Mouse (Mus musculus) heart, postnatal 25 days (tissue): ENCODE results near the gene Arl15. TPM values are rescaled to one million over a fixed set of nuclear protein-coding genes. Genes with fewer than 3 reads are reported as not detected.

ENCODE experiments used
- DNase-seq: peaks from one replicate; pipeline ENCODE4 v3.0.0; 2022; ENCODE audit warnings: low spot score
- intact Hi-C: fragments of 180-260 bp; cut with DNase I; formaldehyde crosslinking; loops from one replicate; pipeline ENCODE4 v1.15.1; 2025
- total RNA-seq, 2 experiments: library from RNA; stranded (reverse); gene quantifications; 2 replicates each; pipeline ENCODE4 v1.2.3; 2021

Arl15 gene
- total RNA-seq, 2 experiments from 2014 or later, result 8.5 to 9.4 TPM

DNA sequence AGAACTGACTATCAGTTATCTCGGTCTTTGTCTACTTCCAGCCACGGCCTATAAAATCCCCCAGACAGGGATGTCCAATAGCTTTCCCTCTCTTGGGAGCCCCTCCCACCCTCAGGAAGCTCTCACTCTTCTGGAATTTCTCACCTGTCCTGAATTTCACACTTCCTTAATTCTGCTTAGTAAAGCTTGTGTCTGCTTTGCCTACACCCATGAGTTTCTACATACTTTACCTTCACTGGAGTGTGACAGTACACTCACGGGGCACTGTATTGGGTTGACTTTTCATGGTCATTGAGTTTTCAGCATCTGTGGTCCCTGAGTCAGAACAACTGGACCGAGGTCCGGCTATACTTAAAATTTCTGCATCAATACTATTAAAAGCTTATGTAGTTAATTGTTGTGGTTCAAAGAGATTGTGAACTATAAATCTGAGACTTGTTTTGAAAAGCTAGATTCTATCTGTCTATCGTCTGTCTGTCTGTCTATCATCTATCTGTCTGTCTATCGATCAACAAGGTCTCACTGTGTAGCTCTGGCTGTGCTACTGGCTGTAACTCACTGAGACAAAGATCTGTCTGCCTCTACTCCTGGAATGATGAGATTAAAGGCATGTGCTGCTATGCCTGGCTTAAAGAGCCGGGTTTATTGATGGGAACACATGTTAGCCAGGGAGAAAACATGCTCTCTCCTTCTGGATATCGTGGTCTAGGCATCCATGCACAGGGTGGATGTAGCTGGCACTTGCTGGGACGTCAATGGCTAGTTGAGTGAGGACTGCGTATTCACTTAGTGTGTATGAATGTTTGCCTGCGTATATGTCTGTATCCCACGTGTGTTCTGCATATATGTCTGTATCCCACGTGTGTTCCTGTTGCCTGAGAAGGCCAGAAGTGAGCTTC is 48.4 kb downstream of the Arl15 start:
- intact Hi-C loops, result no loop called here
- no peak for DNase-seq

DNA sequence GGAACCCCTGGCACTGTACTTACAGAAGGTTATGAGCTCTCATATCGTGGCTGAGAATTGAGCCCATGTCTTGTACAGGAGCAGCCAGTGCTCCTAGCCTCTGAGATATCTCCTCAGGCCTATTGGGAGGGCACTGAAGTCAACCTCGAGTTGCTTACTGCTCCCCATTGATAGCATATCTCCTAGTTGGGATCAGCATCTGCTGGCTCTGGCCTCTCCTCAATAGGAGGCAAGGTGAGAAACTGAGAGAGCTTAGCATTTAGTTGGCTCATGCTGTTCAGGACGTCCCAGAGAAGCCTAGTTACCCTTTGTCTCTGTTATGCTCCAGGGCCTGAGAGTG is 49.0 kb downstream of the Arl15 start:
- intact Hi-C loops, result no loop called here
- no peak for DNase-seq

DNA sequence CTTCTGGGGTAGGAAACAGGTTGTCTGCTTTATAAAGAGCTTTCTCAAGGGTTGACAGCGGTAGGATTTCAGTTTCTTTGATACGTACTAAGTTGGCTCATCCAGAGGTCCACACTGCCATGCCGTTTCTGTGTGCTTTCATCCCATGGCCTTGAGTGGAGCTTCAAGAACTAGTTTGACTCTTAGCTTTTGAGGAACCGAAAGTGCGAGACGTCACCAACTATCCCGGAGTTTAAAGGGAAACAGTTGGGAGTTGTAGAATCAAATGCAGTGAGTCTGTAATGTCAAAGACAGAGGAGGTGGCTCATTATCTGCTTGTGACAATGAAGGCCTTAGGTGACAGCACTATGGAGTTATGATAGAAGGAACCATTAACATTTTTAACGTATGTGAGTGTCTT is 49.6 kb downstream of the Arl15 start:
- intact Hi-C loops, result no loop called here
- DNase-seq, result no peak

DNA sequence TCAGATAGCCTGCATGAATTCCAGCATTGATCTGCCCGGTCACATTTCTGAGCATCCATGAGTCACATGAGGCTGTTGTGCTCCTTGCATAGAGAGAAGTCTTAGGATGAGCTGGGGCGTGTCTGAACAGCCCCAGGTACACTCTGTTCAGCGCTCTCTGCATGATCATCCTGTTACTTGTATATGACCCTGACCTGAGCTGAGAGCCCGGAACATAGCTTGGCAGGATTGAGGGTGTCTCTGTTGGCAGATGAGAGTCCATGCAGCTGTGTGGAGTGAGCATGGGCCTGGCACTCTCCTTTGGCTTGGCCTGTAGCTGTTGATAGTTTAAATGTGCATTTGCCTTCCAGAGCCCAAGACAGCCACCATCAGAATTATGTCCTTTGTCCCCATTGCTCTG is 50.4 kb downstream of the Arl15 start:
- intact Hi-C loops, result no loop called here
- no peak for DNase-seq

DNA sequence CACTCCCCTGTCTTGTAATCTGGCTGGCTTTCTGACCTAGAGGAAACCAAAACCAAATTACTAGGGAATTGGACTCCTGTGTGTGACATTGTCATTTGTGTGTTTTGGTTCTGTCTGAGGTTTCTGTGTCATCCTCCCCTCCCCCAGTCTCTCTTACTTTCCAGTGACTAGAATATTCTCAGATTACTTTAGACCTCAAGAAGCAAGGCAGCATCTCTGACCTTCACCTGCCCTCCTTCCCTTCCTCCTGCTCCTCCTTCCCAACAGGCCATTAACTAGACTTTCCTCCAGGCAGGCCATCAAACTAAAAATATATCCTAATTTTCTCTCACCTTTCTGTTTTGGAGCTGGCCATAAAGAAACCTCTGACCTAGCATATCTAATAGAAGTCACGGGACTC is 50.9 kb downstream of the Arl15 start:
- intact Hi-C loops, result no loop called here
- DNase-seq, result no peak

DNA sequence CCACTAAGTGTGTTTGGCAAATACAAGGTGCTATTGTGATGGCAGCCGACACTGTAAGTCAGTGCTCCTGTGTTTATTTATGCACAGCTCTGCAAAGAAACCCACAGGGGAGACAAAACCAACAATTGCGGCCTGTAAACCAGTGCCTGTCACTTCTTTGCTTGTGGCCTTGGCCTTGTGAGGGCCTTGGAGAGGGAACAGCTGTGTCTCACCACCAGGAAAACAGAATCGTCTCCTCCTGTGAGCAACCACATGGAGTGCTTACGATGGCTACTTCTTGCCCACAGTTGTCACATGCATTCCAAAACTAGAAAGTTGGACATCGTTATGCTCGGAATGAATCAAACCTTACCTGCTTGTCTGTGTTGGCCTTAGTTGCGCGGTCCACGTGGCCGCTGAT is 52.1 kb downstream of the Arl15 start:
- intact Hi-C loops, result no loop called here
- no peak for DNase-seq

DNA sequence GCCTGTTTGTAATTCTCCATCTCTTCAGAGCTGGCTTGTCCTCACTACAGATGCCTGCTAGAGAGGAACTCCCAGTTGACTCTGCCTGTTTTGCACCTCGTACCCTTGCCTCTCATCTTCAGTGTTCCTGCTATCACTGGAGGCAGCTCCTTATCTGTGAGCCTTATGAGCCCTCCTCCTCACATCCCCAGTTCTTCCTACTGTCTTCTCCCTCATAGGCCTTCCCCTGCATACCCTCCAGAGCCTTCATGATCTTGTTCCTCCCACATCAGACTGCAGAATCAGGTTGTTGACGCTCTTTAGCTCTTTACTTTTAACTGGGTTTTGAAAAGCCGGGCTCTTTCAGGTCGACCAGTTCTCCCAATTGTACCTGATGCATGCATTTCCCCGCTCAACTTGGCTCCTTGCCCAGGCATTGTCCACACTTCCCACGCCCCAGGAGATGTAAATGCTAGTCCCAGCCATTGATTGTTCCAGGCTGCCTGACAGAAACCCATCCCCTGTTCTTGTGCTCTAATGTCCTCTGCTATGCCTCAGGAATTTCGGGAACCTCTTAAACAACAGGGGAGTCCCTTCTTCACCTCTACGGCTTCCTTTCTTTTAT is 56.2 kb downstream of the Arl15 start:
- intact Hi-C loops, result loop anchor here (5.0 kb wide), 1 partner anchor 53 kb away; no protein-coding TSS in a partner anchor
- DNase-seq, result no peak

DNA sequence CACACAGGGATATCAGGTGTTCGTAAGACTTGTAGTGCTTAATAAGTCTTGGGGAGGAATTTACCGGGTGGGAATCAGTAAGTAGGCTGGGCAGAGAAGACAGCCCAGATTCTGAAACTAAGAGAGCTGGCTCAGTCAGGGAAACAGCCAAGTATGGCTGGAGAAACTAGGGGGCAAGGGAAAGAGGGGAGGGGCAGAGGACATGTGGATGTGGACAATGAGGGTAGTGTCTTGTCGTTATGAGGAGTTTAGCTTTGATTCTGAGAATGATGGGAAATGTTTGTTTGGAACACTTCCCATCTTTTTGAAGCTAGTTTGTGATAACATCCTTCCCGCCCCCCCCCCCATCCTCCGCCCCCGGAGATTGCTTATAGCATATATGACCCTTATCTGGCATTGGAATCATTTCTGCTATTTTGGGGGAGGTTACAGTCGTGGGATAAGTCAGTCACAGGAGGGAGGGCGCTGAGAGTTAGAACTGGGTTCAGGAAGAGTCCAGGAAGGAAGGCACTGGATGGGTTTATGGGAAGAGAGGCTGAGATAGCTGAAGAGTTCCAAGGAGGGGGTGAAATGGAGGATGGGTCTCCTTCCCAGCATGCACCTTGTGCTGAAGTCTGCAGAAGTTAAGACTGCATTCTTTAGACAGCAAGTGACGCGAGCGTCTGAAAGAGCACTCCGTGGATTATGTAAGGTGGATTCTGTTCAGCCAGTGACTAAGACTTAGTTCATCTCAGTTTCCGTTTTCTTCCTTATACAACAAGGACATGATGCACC is 57.5 kb downstream of the Arl15 start:
- intact Hi-C loops, result loop anchor here (5.0 kb wide), 1 partner anchor 54 kb away; no protein-coding TSS in a partner anchor
- no peak for DNase-seq

DNA sequence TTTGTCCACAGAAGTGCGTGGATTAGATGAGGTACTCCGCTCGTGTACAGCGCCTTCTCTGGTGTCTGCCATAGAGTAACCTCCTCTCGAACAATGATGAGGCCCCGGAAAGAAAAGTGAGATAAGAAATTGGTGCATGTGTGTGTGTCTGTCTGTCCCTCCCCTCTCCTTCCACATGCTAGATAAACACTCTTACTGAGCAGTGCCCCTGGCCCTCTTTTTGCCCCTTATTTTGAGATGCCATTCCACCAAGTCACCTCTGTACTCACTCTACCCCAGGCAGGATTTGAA is 58.0 kb downstream of the Arl15 start:
- intact Hi-C loops, result loop anchor here (5.0 kb wide), 1 partner anchor 55 kb away; no protein-coding TSS in a partner anchor
- DNase-seq, result no peak

DNA sequence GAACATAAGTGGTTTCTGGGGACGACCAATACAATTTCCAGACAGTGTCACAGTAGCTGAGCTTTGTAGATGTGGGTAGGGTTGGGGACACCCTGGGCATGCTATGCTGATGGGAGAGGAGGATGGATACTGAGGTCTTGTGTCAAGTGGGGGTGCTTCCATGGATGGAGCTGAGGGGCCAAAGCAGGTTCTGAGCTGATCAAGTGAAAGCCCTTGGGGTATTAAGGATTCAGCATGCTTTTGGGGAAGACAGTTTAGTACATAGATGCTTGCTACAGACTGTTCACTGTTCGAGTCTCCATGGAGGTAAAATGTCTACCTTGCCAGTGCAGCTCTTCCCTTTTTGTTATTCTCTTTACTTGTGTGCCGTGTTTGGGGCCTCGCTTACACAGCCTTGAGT is 59.8 kb downstream of the Arl15 start:
- no peak for DNase-seq
- intact Hi-C loops, result loop anchor here (5.0 kb wide), 1 partner anchor 57 kb away; no protein-coding TSS in a partner anchor

DNA sequence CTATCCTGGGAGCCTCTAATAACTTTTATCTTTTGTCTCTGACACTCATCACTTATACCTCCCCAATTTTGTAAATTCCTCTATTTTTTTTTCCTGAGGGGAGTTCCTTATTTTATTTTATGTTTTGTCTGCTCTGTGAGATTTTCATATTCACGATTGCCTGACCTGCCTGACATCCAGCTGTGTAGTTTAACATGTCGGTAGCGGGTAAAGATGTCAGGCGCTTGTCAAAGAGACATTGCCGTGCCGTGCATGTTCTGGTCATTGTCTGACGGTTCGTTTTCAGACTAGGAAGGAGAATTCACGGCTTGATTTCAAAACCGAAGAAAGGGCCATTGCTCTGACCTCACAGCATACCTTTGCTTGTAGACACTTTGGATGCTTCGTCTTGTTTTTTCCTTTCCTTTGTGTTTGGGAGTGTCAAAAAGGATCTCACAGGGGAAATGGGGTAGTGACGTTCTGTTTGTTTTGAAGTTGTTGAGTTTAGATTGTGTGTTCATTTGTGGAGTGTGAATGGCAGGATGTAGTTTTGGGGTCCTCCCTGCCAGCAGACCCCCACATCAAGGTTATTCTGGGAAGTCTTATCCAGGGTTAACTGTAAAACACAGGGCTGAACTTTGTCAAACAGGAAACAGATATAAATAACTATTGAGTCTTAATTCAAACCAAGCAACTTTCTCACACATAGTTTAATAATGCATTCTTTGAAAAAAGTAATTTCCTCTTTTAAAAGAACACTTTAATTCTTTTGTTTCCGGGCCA is 60.4 kb downstream of the Arl15 start:
- DNase-seq, result no peak
- intact Hi-C loops, result loop anchor here (5.0 kb wide), 1 partner anchor 57 kb away; no protein-coding TSS in a partner anchor

DNA sequence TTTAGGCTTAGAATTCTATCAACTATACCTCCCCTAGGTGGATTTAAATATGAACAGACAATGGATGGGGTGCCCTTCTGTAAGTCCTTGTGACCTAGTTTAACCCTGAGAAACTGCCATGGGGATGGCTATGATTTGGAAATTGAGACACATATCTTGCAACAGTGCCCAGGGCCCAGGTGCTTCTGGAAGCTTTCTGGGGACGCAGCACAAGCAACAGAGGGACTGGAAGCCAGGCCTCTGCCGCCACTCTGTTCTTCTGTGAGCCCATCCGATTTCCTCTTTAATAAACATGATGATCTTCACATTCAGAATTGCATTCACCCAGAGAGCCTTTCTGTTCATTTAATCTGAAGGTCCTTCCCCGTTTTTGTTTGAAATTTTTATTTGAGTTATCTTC is 62.6 kb downstream of the Arl15 start:
- intact Hi-C loops, result no loop called here
- no peak for DNase-seq

DNA sequence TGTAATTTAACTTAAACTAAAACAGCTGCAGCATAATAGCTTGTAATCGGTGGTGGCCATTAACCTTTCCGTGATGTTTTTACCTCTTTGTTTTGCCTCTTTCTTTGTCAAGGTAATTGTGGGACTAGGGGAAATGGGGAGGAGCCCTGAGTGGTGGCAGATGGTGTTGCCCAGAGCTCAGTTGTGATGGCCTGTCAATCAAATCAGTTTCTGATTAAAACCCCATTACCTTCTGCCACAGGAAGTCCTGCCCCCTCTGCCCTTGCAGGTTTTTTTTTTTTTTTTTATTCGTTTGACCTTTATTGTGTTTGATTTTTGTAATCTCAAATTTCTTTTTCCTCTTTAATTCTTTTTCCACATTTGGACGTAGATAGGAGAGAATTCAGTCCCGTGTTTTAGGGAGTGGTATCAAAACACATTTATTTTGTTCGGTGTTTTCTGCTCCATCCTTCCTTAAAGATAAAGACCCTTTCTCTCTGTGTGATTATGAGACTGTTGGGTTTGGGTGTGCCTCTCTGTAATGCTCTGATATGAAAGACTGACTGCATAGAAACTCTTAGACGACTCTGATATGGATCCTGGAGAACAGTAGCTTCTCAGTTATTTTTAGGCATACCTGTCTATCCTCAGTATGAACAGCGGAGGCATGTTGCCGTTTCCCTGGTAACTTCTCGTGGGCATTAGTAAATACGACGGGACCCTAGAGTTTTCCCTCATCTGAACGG is 64.5 kb downstream of the Arl15 start:
- intact Hi-C loops, result no loop called here

DNA sequence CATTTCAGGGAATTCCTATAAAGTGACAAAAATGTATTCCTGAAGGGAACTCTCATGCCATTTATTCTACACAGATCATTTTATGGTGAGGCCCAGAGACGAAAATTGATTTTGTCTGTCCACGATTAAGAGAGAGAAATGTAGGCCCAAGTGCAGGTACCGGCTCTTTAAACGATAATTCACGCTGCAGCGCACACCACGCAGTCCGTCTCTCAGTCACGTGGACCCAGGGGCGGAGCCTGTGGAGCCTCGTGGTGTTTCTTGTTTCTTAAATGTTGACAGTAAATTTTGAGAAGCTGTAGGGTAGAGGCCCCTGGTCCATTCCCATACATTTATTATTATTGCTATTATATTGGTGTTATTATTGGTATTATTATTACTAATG is 65.1 kb downstream of the Arl15 start:
- intact Hi-C loops, result no loop called here
- no peak for DNase-seq

More for the DNA sequence above, 64.5 kb downstream of the Arl15 start:
- no peak for DNase-seq

DNA sequence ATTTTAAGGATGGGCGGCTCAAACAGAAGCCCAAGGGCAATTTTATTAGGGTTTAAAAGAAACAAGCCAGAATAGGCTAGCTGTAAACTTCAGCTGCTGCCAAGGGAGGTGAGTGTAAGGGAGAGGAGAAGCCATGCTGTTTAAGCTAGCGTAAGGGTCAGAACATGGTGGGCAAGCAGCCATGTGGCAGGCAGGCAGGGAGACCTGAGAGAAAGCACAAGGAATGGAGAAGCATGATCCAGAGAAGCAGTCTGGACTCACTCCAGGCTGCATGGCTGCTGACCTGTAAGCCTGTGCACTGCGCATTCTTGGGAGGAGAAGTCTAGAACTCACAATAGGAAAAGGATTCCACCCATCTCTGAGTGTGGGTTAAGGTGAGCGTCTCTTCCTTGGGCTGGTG is 66.5 kb downstream of the Arl15 start:
- intact Hi-C loops, result loop anchor here (5.0 kb wide), 1 partner anchor 594 kb away; no protein-coding TSS in a partner anchor

DNA sequence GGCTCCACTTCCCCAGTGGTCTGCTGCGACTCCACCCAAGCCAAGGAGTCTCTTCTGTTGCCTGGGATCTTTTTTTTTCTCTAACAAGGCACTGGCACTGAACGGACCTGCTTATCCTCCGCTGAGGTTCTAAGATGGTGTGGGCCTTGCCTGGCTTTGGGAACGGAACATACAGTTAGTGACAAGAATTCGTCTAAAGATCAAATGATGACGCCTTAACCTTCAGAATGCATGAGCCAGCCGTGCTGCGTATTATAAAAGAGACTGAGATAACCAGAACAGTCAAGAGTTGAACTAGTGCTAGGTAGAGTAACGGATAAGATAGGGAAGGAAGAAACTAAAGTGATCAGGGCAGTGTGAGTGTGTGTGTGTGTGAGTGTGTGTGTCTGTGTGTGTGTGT is 66.9 kb downstream of the Arl15 start:
- intact Hi-C loops, result loop anchor here (5.0 kb wide), 1 partner anchor 594 kb away; no protein-coding TSS in a partner anchor
- no peak for DNase-seq

More for the DNA sequence above, 66.5 kb downstream of the Arl15 start:
- no peak for DNase-seq

DNA sequence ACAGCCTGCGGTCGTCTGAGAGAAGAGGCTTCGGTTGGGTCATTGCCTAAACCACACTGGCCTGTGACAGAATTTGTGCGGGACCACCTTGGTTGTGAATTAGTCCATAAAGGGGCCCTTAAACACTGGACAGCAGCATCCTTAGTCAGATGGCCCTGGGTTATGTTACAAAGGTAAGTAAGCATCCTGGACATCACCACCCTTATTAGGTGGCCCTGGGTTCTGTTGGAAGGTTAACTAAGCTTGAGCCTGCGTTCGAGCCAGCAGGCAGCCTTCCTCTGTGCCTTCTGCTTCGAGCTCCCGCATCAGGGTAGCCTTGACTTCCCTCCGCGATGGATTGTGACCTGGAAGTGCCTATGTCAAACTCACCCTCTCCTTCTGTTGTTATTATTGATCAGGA is 68.6 kb downstream of the Arl15 start:
- no peak for DNase-seq
- intact Hi-C loops, result loop anchor here (5.0 kb wide), 1 partner anchor 596 kb away; no protein-coding TSS in a partner anchor

DNA sequence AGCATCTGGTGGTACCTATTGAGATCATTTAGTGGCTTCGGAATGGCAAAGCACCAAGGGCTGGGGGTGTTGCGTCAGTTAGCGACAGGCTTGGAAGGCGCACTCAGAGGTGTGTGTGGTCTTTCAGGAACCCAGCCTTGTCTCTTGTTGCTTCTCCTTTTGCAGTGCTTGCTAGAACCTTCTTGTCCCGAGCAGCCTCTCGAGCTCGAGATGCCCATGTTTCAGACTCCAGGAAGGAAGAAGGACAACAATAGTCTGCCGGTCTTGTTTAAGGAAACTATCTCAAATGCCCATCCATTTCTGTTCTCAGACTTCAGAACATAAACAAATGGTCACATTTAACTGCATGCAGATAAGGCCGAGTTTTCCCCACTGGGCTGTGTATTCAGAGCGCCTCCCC is 69.4 kb downstream of the Arl15 start:
- DNase-seq, result no peak

DNA sequence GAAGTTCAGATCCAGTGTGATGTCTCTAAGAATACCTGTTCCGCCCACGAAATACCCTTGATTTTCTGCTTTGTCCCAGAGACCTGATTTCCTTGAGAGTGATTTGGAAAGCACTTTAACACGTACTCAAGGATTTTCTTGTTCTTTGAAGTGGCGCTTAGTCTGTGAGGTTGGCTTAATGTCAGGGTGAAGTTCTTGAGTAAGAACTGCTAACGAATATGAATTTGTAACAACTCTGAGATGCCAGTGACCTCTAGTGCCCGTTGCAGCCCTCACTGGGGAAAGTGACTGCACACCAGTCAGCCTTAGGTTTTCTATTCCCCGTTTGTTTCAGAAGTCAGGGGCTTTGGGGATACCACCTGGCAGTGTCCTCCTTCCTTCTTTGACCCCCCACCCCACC is 70.0 kb downstream of the Arl15 start:
- intact Hi-C loops, result loop anchor here (1.0 to 5.0 kb wide), 3 partner anchors 69 to 597 kb away; partner anchors contain the start of gene Arl15
- no peak for DNase-seq

More for the DNA sequence above, 69.4 kb downstream of the Arl15 start:
- intact Hi-C loops, result loop anchor here (1.0 to 5.0 kb wide), 3 partner anchors 69 to 596 kb away; partner anchors contain the start of gene Arl15
